Mouse (Mus musculus) MEL (cell line): Measurements from ENCODE around the gene Purb. TPM values are rescaled to one million over a fixed set of nuclear protein-coding genes. Genes with fewer than 3 reads are reported as not detected.
A peak's percentile ranks its signal among the peaks of the same experiment; 100 is the strongest.

ENCODE experiments used
- DNase-seq: peaks from one replicate; pipeline ENCODE4 v3.0.0; 2011; ENCODE audit warnings: low read depth, low spot score
- H3K27ac ChIP-seq: 2 replicates; pipeline ENCODE4 v1.5.1; 2012; ENCODE audit warnings: low read depth, mild to moderate bottlenecking, control low read depth, low read length, moderate library complexity; ENCODE audit not compliant: control insufficient read depth
- H3K27me3 ChIP-seq, 2 experiments: fragments of 150-350 bp in 1 of 2; sonication (generic) in 1 of 2; 2 replicates each; pipeline ENCODE4 v1.6.1; 2012; ENCODE audit warnings: low read length in 2 of 2, mild to moderate bottlenecking in 2 of 2, improper control_type of control experiment in 1 of 2, moderate library complexity in 1 of 2; ENCODE audit not compliant: insufficient read depth in 2 of 2, control insufficient read depth in 1 of 2
- H3K36me3 ChIP-seq, 2 experiments: 2 replicates each; pipeline ENCODE4 v1.6.1; 2012 to 2014; ENCODE audit warnings: low read length in 2 of 2, improper control_type of control experiment in 1 of 2, inconsistent platforms in 1 of 2, mild to moderate bottlenecking in 1 of 2; ENCODE audit not compliant: insufficient read depth in 2 of 2, control insufficient read depth in 1 of 2
- H3K4me1 ChIP-seq, 2 experiments: fragments of 150-350 bp in 1 of 2; sonication (generic) in 1 of 2; 2 replicates each; pipeline ENCODE4 v1.6.1; 2012; ENCODE audit warnings: low read length in 2 of 2, improper control_type of control experiment in 1 of 2, mild to moderate bottlenecking in 1 of 2; ENCODE audit not compliant: insufficient read depth in 2 of 2, control insufficient read depth in 1 of 2
- H3K4me3 ChIP-seq, 2 experiments: fragments of 150-350 bp in 1 of 2; sonication (generic) in 1 of 2; 2 replicates each; pipeline ENCODE4 v1.5.1; 2012; ENCODE audit warnings: low read depth in 2 of 2, low read length in 2 of 2, mild to moderate bottlenecking in 2 of 2, moderate library complexity in 2 of 2, control low read depth in 1 of 2, improper control_type of control experiment in 1 of 2; ENCODE audit not compliant: control insufficient read depth in 1 of 2, insufficient read depth in 1 of 2
- H3K79me2 ChIP-seq: 2 replicates; pipeline ENCODE4 v1.6.1; 2012; ENCODE audit warnings: mild to moderate bottlenecking, low read length, moderate library complexity; ENCODE audit not compliant: control insufficient read depth, poor library complexity, insufficient read depth
- H3K9ac ChIP-seq: 2 replicates; pipeline ENCODE4 v1.6.1; 2012; ENCODE audit warnings: low read depth, mild to moderate bottlenecking, control low read depth, low read length, moderate library complexity; ENCODE audit not compliant: control insufficient read depth, poor library complexity, severe bottlenecking
- H3K9me3 ChIP-seq: fragments of 150-350 bp; sonication (generic); replicated peaks from 2 replicates; pipeline ENCODE4 v1.6.1; 2012; ENCODE audit warnings: mild to moderate bottlenecking, low read length, improper control_type of control experiment, moderate library complexity; ENCODE audit not compliant: insufficient read depth
- BHLHE40 ChIP-seq: IDR thresholded peaks from 2 replicates; pipeline ENCODE4 v1.6.1; 2012; ENCODE audit warnings: low read depth, mild to moderate bottlenecking, inconsistent platforms, low read length, improper control_type of control experiment, borderline replicate concordance
- CHD1 ChIP-seq: IDR thresholded peaks from 2 replicates; pipeline ENCODE4 v1.6.1; 2012; ENCODE audit warnings: low read depth, mild to moderate bottlenecking, inconsistent platforms, low read length, improper control_type of control experiment
- CTCF ChIP-seq, 3 experiments: IDR thresholded peaks in 2 of 3; conservative IDR thresholded peaks in 1 of 3; 2 replicates each; pipeline ENCODE4 v1.5.1; 2011 to 2012; ENCODE audit warnings: low read length in 3 of 3, low read depth in 2 of 3, mild to moderate bottlenecking in 2 of 3, improper control_type of control experiment in 1 of 3, inconsistent platforms in 1 of 3, mixed read lengths in 1 of 3, moderate library complexity in 1 of 3; ENCODE audit not compliant: control insufficient read depth in 1 of 3, insufficient read depth in 1 of 3, poor library complexity in 1 of 3, severe bottlenecking in 1 of 3
- E2F4 ChIP-seq: IDR thresholded peaks from 2 replicates; pipeline ENCODE4 v1.6.1; 2011; ENCODE audit warnings: low read depth, low read length, improper control_type of control experiment, borderline replicate concordance
- EP300 ChIP-seq, 2 experiments: IDR thresholded peaks; 2 replicates each; pipeline ENCODE4 v1.6.1; 2011; ENCODE audit warnings: improper control_type of control experiment in 2 of 2, low read length in 2 of 2, low read depth in 1 of 2, mild to moderate bottlenecking in 1 of 2
- ETS1 ChIP-seq: IDR thresholded peaks from 2 replicates; pipeline ENCODE4 v1.6.1; 2012; ENCODE audit warnings: low read depth, mild to moderate bottlenecking, inconsistent platforms, low read length, improper control_type of control experiment, moderate library complexity
- GABPA ChIP-seq: IDR thresholded peaks from 2 replicates; pipeline ENCODE4 v1.6.1; 2012; ENCODE audit warnings: low read depth, mild to moderate bottlenecking, inconsistent platforms, low read length, improper control_type of control experiment, moderate library complexity
- HCFC1 ChIP-seq: IDR thresholded peaks from 2 replicates; pipeline ENCODE4 v1.6.1; 2012; ENCODE audit warnings: low read depth, mild to moderate bottlenecking, inconsistent platforms, low read length, improper control_type of control experiment, moderate library complexity
- JUND ChIP-seq: IDR thresholded peaks from 2 replicates; pipeline ENCODE4 v1.6.1; 2011; ENCODE audit warnings: low read depth, mild to moderate bottlenecking, improper control_type of control experiment, low read length
- KAT2A ChIP-seq: conservative IDR thresholded peaks from 2 replicates; pipeline ENCODE4 v1.6.1; 2012; ENCODE audit warnings: low read depth, low read length, improper control_type of control experiment, inconsistent platforms
- MAX ChIP-seq: IDR thresholded peaks from 2 replicates; pipeline ENCODE4 v1.6.1; 2011; ENCODE audit warnings: low read length, improper control_type of control experiment
- MAZ ChIP-seq: IDR thresholded peaks from 2 replicates; pipeline ENCODE4 v1.6.1; 2012; ENCODE audit warnings: low read depth, mild to moderate bottlenecking, inconsistent platforms, low read length, improper control_type of control experiment
- MEF2A ChIP-seq: IDR thresholded peaks from 2 replicates; pipeline ENCODE4 v1.6.1; 2014; ENCODE audit warnings: low read depth, mild to moderate bottlenecking, inconsistent platforms, low read length, improper control_type of control experiment; ENCODE audit not compliant: poor library complexity, insufficient replicate concordance, severe bottlenecking; ENCODE audit errors: extremely low read depth
- MXI1 ChIP-seq: IDR thresholded peaks from 2 replicates; pipeline ENCODE4 v1.6.1; 2011; ENCODE audit warnings: mild to moderate bottlenecking, low read depth, low read length, improper control_type of control experiment
- NRF1 ChIP-seq: IDR thresholded peaks from 2 replicates; pipeline ENCODE4 v1.6.1; 2014; ENCODE audit warnings: low read depth, mild to moderate bottlenecking, inconsistent platforms, low read length, improper control_type of control experiment, moderate library complexity; ENCODE audit not compliant: poor library complexity, insufficient read depth, severe bottlenecking
- POLR2A ChIP-seq, 2 experiments: IDR thresholded peaks; 2 replicates each; pipeline ENCODE4 v1.6.1; 2011 to 2012; ENCODE audit warnings: low read length in 2 of 2, mild to moderate bottlenecking in 2 of 2, control low read depth in 1 of 2, improper control_type of control experiment in 1 of 2, low read depth in 1 of 2, moderate library complexity in 1 of 2; ENCODE audit not compliant: control insufficient read depth in 1 of 2, insufficient read depth in 1 of 2, poor library complexity in 1 of 2
- POLR2AphosphoS2 ChIP-seq: IDR thresholded peaks from 2 replicates; pipeline ENCODE4 v1.6.1; 2011; ENCODE audit warnings: low read length, improper control_type of control experiment
- RAD21 ChIP-seq: IDR thresholded peaks from 2 replicates; pipeline ENCODE4 v1.6.1; 2011; ENCODE audit warnings: mild to moderate bottlenecking, low read depth, low read length, improper control_type of control experiment
- SIN3A ChIP-seq: IDR thresholded peaks from 2 replicates; pipeline ENCODE4 v1.6.1; 2012; ENCODE audit warnings: low read length, improper control_type of control experiment, inconsistent platforms
- SMC3 ChIP-seq: IDR thresholded peaks from 2 replicates; pipeline ENCODE4 v1.6.1; 2011; ENCODE audit warnings: low read depth, low read length, improper control_type of control experiment
- TAL1 ChIP-seq: IDR thresholded peaks from 2 replicates; pipeline ENCODE4 v1.6.1; 2012; ENCODE audit warnings: mild to moderate bottlenecking, inconsistent platforms, low read length, moderate library complexity, mixed read lengths
- TBP ChIP-seq: IDR thresholded peaks from 2 replicates; pipeline ENCODE4 v1.8.0; 2011; ENCODE audit warnings: low read depth, low read length, improper control_type of control experiment
- UBTF ChIP-seq: IDR thresholded peaks from 2 replicates; pipeline ENCODE4 v1.6.1; 2012; ENCODE audit warnings: low read depth, mild to moderate bottlenecking, inconsistent platforms, low read length, improper control_type of control experiment, moderate library complexity, borderline replicate concordance; ENCODE audit not compliant: insufficient read depth
- USF1 ChIP-seq: IDR thresholded peaks from 2 replicates; pipeline ENCODE4 v1.6.1; 2014; ENCODE audit warnings: low read depth, mild to moderate bottlenecking, inconsistent platforms, low read length, improper control_type of control experiment, moderate library complexity
- USF2 ChIP-seq, 2 experiments: IDR thresholded peaks; 2 replicates each; pipeline ENCODE4 v1.6.1; 2011 to 2012; ENCODE audit warnings: improper control_type of control experiment in 2 of 2, low read length in 2 of 2, borderline replicate concordance in 1 of 2, inconsistent platforms in 1 of 2, low read depth in 1 of 2, mild to moderate bottlenecking in 1 of 2; ENCODE audit not compliant: insufficient read depth in 1 of 2
- ZKSCAN1 ChIP-seq: IDR thresholded peaks from 2 replicates; pipeline ENCODE4 v1.6.1; 2012; ENCODE audit warnings: low read depth, mild to moderate bottlenecking, inconsistent platforms, low read length, improper control_type of control experiment, moderate library complexity
- ZMIZ1 ChIP-seq: IDR thresholded peaks from 2 replicates; pipeline ENCODE4 v1.6.1; 2012; ENCODE audit warnings: low read depth, mild to moderate bottlenecking, inconsistent platforms, low read length, improper control_type of control experiment, moderate library complexity
- ZNF384 ChIP-seq: IDR thresholded peaks from 2 replicates; pipeline ENCODE4 v1.6.1; 2012; ENCODE audit warnings: low read depth, mild to moderate bottlenecking, inconsistent platforms, low read length, improper control_type of control experiment
- polyA plus RNA-seq, 2 experiments: library from polyadenylated mRNA; stranded (reverse) in 1 of 2; unstranded in 1 of 2; fragments of >175 nt in 1 of 2; fragments of >200 nt in 1 of 2; gene quantifications; 2 replicates each; pipeline versions ENCODE4 v1.2.1 to v1.2.4; 2012; ENCODE audit warnings: low replicate concordance in 2 of 2, low read depth in 1 of 2; ENCODE audit not compliant: insufficient read length in 2 of 2, insufficient read depth in 1 of 2, missing spikeins in 1 of 2
- total RNA-seq: library from RNA; depleted of rRNA; stranded (reverse); fragments of 300-350 nt; gene quantifications from 2 replicates; pipeline ENCODE4 v1.2.3, GENCODE M21; 2012

Gene Purb
- total and polyA plus RNA-seq, 3 experiments = 23.1 to 33.9 (median 32.7) TPM

- peak; percentile 20 to 68; a peak in 3 of 4 replicates for TF ChIP-seq EP300 (IDR thresholded peaks at IDR 0.05; ENCODE audit: low read depth in 1 of 2, low read length in 2 of 2)
- TF ChIP-seq TBP = peak; percentile 94
- TF ChIP-seq MXI1 = peak; percentile 78
Observed at GRCm38 (mm10) chr11:6519491-6520033, 43.8 kb upstream of the Purb start (continued).

GRCm38 (mm10) chr11:6514837-6515236 is 39.1 kb upstream of the Purb start:
- Histone ChIP-seq H3K4me3 (no peak overlapping the region), H3K27ac (no peak overlapping the region), H3K4me1 (peaks cover 0 to 8% of the 10 kb centered on the region in 2 experiments; a peak in 3 of 4 replicates), H3K27me3 (no peaks in the 10 kb centered on the region), H3K79me2 (no peaks in the 10 kb centered on the region), H3K9me3 (no peaks in the 10 kb centered on the region), H3K9ac (no peak overlapping the region), H3K36me3 (peaks cover 0 to 6% of the 10 kb centered on the region in 2 experiments; a peak in 2 of 4 replicates)
- no peak for TF ChIP-seq HCFC1
- no peak for DNase-seq

GRCm38 (mm10) chr11:6508269-6508876 is 32.7 kb upstream of the Purb start:
- H3K36me3 ChIP-seq = peaks cover 0 to 7% of the 10 kb centered on the region in 2 experiments; a peak in 2 of 4 replicates
- peaks cover 2 to 8% of the 10 kb centered on the region in 2 experiments; a peak in 3 of 4 replicates for H3K4me1 ChIP-seq
- H3K27ac ChIP-seq = peak overlapping the region; percentile 41
- no peaks in the 10 kb centered on the region for H3K79me2 ChIP-seq
- H3K27me3 ChIP-seq = no peaks in the 10 kb centered on the region
- no peak overlapping the region for H3K9ac ChIP-seq
- no peak overlapping the region for H3K4me3 ChIP-seq
- peak; percentile 95 for DNase-seq
- H3K9me3 ChIP-seq = no peaks in the 10 kb centered on the region
- no peak for TF ChIP-seq KAT2A
- peak; percentile 81 to 86 for TF ChIP-seq EP300 (IDR thresholded peaks at IDR 0.05; ENCODE audit: low read depth in 1 of 2, low read length in 2 of 2)
- TF ChIP-seq POLR2AphosphoS2 = no peak
- no peak for TF ChIP-seq UBTF
- TF ChIP-seq BHLHE40 = no peak
- TF ChIP-seq USF1 = no peak
- TF ChIP-seq ZNF384 = peak; percentile 95
- TF ChIP-seq MAX = peak; percentile 84; the same call in 1 of the 2 replicates
- TF ChIP-seq USF2 (IDR thresholded peaks at IDR 0.05; ENCODE audit: borderline replicate concordance in 1 of 2, insufficient read depth in 1 of 2, low read depth in 1 of 2, low read length in 2 of 2) = no peak
- no peak for TF ChIP-seq NRF1
- TF ChIP-seq E2F4 = no peak
- TF ChIP-seq SIN3A = peak; percentile 82
- no peak for TF ChIP-seq CTCF (IDR thresholded peaks at IDR 0.05 in 2 of 3, conservative IDR thresholded peaks at IDR 0.05 in 1 of 3; ENCODE audit: control insufficient read depth in 1 of 3, insufficient read depth in 1 of 3, low read depth in 2 of 3, low read length in 3 of 3, poor library complexity in 1 of 3, severe bottlenecking in 1 of 3)
- no peak for TF ChIP-seq ZMIZ1
- TF ChIP-seq GABPA = no peak
- no peak for TF ChIP-seq ZKSCAN1
- no peak for TF ChIP-seq MAZ
- no peak; the same call in 1 of the 2 replicates for TF ChIP-seq SMC3
- TF ChIP-seq POLR2A (IDR thresholded peaks at IDR 0.05; ENCODE audit: control insufficient read depth in 1 of 2, insufficient read depth in 1 of 2, low read depth in 1 of 2, low read length in 2 of 2, poor library complexity in 1 of 2) = no peak
- TF ChIP-seq CHD1 = no peak
- TF ChIP-seq TAL1 = peak; percentile 15; the same call in 1 of the 2 replicates
- TF ChIP-seq ETS1 = peak; percentile 83
- no peak for TF ChIP-seq RAD21
- no peak for TF ChIP-seq MEF2A
- no peak for TF ChIP-seq JUND
